Mouse (Mus musculus) brain, embryonic 14.5 days (tissue): ENCODE data around the gene Gm6993.

Experiments used
- CTCF ChIP-seq: fragments of 200-500 bp; IDR thresholded peaks from 2 replicates; pipeline ENCODE4 v1.5.1; 2012; ENCODE audit warnings: inconsistent platforms, mild to moderate bottlenecking, moderate library complexity, borderline replicate concordance; ENCODE audit not compliant: insufficient read depth, insufficient read length; ENCODE audit errors: extremely low read depth
- POLR2A ChIP-seq: fragments of 200-500 bp; IDR thresholded peaks from 2 replicates; pipeline ENCODE4 v1.6.1; 2012; ENCODE audit warnings: mild to moderate bottlenecking, inconsistent platforms, borderline replicate concordance; ENCODE audit not compliant: poor library complexity, insufficient read depth, insufficient read length, severe bottlenecking; ENCODE audit errors: extremely low read depth

DNA sequence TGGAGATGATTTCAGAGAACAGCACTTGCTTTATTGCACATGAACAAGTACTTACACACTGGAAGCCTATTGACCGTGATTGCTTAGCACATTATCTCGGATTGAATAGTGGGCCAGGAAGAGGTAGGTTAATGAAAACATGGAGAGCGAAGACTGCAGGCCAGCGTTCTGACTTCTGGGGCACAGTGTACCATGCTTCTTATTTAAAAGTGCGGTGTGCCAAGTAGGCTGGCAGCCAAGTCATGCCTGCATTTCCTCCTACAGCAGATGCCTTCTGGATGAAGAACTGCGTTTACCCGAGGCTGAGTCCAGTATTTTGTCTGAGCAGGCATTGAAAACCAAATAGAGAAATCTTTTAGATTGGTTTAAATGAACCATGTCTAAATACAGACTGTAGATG is 27.0 kb upstream of the Gm6993 start:
- TF ChIP-seq CTCF (no peak), POLR2A (no peak)
